Mouse (Mus musculus) cerebellum, postnatal 14 days (tissue): ENCODE measurements around the gene Gm10842.
A peak's percentile ranks its signal among the peaks of the same experiment; 100 is the strongest.

Experiments
- DNase-seq, 2 experiments: peaks; one replicate each; pipeline ENCODE4 v3.0.0; 2021; ENCODE audit warnings: mixed read lengths in 2 of 2

Gene Gm10842

GRCm38 (mm10) chr11:105153068-105153833 is 6.6 kb downstream of the Gm10842 start:
- DNase-seq = peak; percentile 30 to 56

- no peak for DNase-seq
Measured at GRCm38 (mm10) chr11:105155915-105156314, 9.2 kb downstream of the Gm10842 start.

GRCm38 (mm10) chr11:105156748-105157267 is 10.1 kb downstream of the Gm10842 start:
- no peak for DNase-seq

GRCm38 (mm10) chr11:105158047-105158446 is 11.4 kb downstream of the Gm10842 start:
- DNase-seq = no peak

- DNase-seq = no peak
Measured at GRCm38 (mm10) chr11:105159673-105160360, 13.1 kb downstream of the Gm10842 start.

- DNase-seq = no peak
Measured at GRCm38 (mm10) chr11:105161411-105161810, 14.7 kb downstream of the Gm10842 start.

- DNase-seq = no peak
Measured at GRCm38 (mm10) chr11:105164516-105165510, 18.1 kb downstream of the Gm10842 start.

- DNase-seq = no peak
Measured at GRCm38 (mm10) chr11:105166780-105167179, 20.1 kb downstream of the Gm10842 start.

- no peak for DNase-seq
Measured at GRCm38 (mm10) chr11:105178516-105178915, 31.8 kb downstream of the Gm10842 start, which contains the start of gene Tlk2. Tlk2 (plus strand) TSS chr11:105178807.

GRCm38 (mm10) chr11:105179523-105179922 is 32.8 kb downstream of the Gm10842 start:
- DNase-seq = no peak

- peak; percentile 67 to 68 for DNase-seq
Measured at GRCm38 (mm10) chr11:105180471-105181091, 33.9 kb downstream of the Gm10842 start.

GRCm38 (mm10) chr11:105181126-105181637 is 34.5 kb downstream of the Gm10842 start:
- DNase-seq = peak; percentile 95 to 99

- DNase-seq = peak; percentile 59 to 70
Measured at GRCm38 (mm10) chr11:105181689-105182460, 35.2 kb downstream of the Gm10842 start.

GRCm38 (mm10) chr11:105182461-105182855 is 35.8 kb downstream of the Gm10842 start:
- no peak for DNase-seq

- DNase-seq = no peak
Measured at GRCm38 (mm10) chr11:105184678-105185077, 38.0 kb downstream of the Gm10842 start.

GRCm38 (mm10) chr11:105192186-105192585 is 45.5 kb downstream of the Gm10842 start:
- DNase-seq = no peak
